Mouse (Mus musculus) G1E (cell line): ENCODE results near the gene Zbtb22. TPM values are rescaled to one million over a fixed set of nuclear protein-coding genes. Genes with fewer than 3 reads are reported as not detected.
A peak's percentile ranks its signal among the peaks of the same experiment; 100 is the strongest.

Experiments used
- ATAC-seq: 2 replicates; pipeline ENCODE4 v1.8.0; 2016; ENCODE audit warnings: mild to moderate bottlenecking; ENCODE audit not compliant: insufficient number of reproducible peaks, poor library complexity, low FRiP score, severe bottlenecking; ENCODE audit errors: extremely low read depth
- DNase-seq: peaks from one replicate; pipeline ENCODE4 v3.0.0; 2012; ENCODE audit warnings: low spot score
- H3K27me3 ChIP-seq: 2 replicates; pipeline ENCODE4 v1.6.1; 2012; ENCODE audit warnings: mild to moderate bottlenecking, low read length, inconsistent platforms; ENCODE audit not compliant: insufficient read depth
- H3K36me3 ChIP-seq: replicated peaks from 2 replicates; pipeline ENCODE3; 2012; ENCODE audit warnings: mild to moderate bottlenecking, inconsistent platforms
- H3K4me1 ChIP-seq: 2 replicates; pipeline ENCODE4 v1.6.1; 2012; ENCODE audit warnings: low read depth, low read length, inconsistent platforms, mixed read lengths; ENCODE audit not compliant: insufficient read depth
- H3K4me3 ChIP-seq: 2 replicates; pipeline ENCODE4 v1.5.1; 2012; ENCODE audit warnings: low read depth, mild to moderate bottlenecking, inconsistent platforms, low read length, moderate library complexity, mixed read lengths
- H3K9me3 ChIP-seq: replicated peaks from 2 replicates; pipeline ENCODE4 v1.6.1; 2012; ENCODE audit warnings: inconsistent platforms
- CTCF ChIP-seq: IDR thresholded peaks from 2 replicates; pipeline ENCODE4 v1.5.1; 2012; ENCODE audit warnings: low read depth, low read length, inconsistent platforms, mixed read lengths
- GATA1 ChIP-seq: IDR thresholded peaks from 2 replicates; pipeline ENCODE4 v1.6.1; 2012; ENCODE audit warnings: borderline replicate concordance, low read length, inconsistent platforms, mixed read lengths
- GATA2 ChIP-seq: IDR thresholded peaks from 2 replicates; pipeline ENCODE4 v1.6.1; 2012; ENCODE audit warnings: low read depth, low read length, inconsistent platforms, borderline replicate concordance
- POLR2AphosphoS5 ChIP-seq: IDR thresholded peaks from 2 replicates; pipeline ENCODE4 v1.6.1; 2012; ENCODE audit warnings: low read depth, low read length, inconsistent platforms; ENCODE audit not compliant: insufficient replicate concordance
- TAL1 ChIP-seq: conservative IDR thresholded peaks from 2 replicates; pipeline ENCODE4 v1.6.1; 2012; ENCODE audit warnings: low read depth, low read length, inconsistent platforms, mixed read lengths
- polyA plus RNA-seq: library from polyadenylated mRNA; stranded (reverse); fragments of >175 nt; gene quantifications from 2 replicates; pipeline ENCODE4 v1.2.3, GENCODE M21; 2012
- total RNA-seq, 2 experiments: library from RNA; stranded (forward) in 1 of 2; stranded (reverse) in 1 of 2; fragments of 200-1000 nt in 1 of 2; fragments of >200 nt in 1 of 2; fragmentation: Nextera tagmentation in 1 of 2; gene quantifications; 2 replicates each; pipeline ENCODE4 v1.2.3; 2014 to 2017

Gene Zbtb22
- total and polyA plus RNA-seq, 3 experiments, result 15.8 to 42.1 (median 19.7) TPM

DNA sequence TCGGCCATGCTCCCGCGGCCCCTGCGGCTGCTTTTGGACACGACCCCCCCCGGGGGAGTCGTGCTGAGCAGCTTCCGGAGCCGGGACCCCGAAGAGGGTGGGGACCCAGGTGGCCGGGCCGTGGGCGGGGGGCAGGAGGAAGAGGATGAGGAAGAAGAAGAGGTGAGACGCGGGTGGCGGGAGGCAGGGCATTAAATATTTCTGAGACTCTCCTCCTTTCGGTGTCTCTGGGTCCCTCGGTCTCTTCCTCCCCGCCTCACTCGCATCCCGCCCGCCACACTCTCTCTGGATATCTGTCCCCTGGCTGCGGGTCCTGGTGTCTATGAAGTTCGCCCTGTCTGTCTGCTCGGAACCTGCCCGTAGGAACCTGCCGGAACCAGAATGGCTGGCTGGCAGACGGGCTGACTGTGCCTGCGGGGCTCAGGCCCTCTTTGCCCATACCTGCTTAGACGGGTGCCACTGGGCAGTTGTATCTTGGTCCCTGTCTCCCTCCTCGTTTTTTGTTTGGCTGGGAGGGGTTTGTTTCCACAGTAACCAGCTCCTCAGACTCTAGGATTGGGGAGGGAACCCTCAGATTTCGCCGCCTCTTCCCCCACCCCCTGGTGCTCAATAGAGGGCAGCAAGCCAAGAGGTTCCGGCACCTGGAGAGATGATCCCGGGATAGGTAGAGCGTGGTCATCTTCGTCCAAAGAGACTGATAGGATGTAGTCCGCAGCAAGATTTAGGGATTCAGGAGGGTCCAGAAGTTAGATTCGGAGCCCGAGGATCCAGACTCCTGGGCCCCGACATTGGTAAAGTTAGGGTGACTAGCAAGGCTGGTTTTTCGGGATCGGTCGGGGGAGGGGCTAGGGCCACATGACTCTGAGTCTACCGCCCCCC is 14.8 kb downstream of the Zbtb22 start:
- DNase-seq (peak; percentile 65), ATAC-seq (peak; percentile 56; the same call in 1 of the 2 replicates)

GRCm38 (mm10) chr17:33931159-33931866 is 15.6 kb downstream of the Zbtb22 start:
- no peak for ATAC-seq
- TF ChIP-seq CTCF, result no peak
- TF ChIP-seq GATA2, result no peak
- TF ChIP-seq TAL1, result no peak
- TF ChIP-seq POLR2AphosphoS5, result no peak
- TF ChIP-seq GATA1, result no peak
- Histone ChIP-seq H3K4me3 (peak overlapping the region; percentile 91), H3K4me1 (peaks cover 61% of the 10 kb centered on the region), H3K27me3 (no peaks in the 10 kb centered on the region), H3K9me3 (no peaks in the 10 kb centered on the region), H3K36me3 (peaks cover 72% of the 10 kb centered on the region)
- DNase-seq, result no peak

More for the DNA sequence above, 14.8 kb downstream of the Zbtb22 start:
- H3K9me3 ChIP-seq, result no peaks in the 10 kb centered on the region
- H3K4me3 ChIP-seq, result peak overlapping the region; percentile 91
- H3K36me3 ChIP-seq, result peaks cover 72% of the 10 kb centered on the region
- no peaks in the 10 kb centered on the region for H3K27me3 ChIP-seq
- H3K4me1 ChIP-seq, result peaks cover 69% of the 10 kb centered on the region
- TF ChIP-seq TAL1 (no peak), GATA1 (no peak), CTCF (no peak), POLR2AphosphoS5 (no peak), GATA2 (no peak)

- Histone ChIP-seq H3K4me1 (peaks cover 60% of the 10 kb centered on the region), H3K9me3 (no peaks in the 10 kb centered on the region), H3K4me3 (no peak overlapping the region; the same call in 1 of the 2 replicates), H3K36me3 (peaks cover 71% of the 10 kb centered on the region), H3K27me3 (no peaks in the 10 kb centered on the region)
- TF ChIP-seq CTCF (no peak), GATA2 (no peak), TAL1 (no peak), POLR2AphosphoS5 (no peak), GATA1 (no peak)
- no peak for ATAC-seq
- no peak for DNase-seq
Measured at GRCm38 (mm10) chr17:33931947-33932346, 16.2 kb downstream of the Zbtb22 start.

DNA sequence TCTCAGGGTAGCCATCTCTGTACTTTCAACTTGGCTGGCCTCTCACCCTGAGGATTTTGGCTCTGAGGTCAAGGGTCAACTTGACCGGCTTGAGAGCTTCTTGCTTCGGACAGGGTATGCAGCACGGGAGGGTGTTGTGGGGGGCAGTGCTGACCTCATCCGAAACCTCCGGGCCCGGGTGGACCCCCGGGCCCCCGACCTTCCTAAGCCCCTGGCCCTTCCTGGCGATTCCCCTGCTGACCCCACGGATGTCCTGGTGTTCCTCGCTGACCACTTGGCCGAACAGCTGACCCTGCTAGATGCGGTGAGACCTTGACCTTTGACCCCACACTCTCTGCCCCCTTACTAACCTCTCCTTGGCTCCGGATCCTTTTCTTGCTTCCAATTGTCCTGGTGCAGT is 16.7 kb downstream of the Zbtb22 start:
- DNase-seq (no peak), ATAC-seq (no peak)
- TF ChIP-seq TAL1 (no peak), GATA2 (no peak), CTCF (no peak), POLR2AphosphoS5 (no peak), GATA1 (no peak)
- H3K4me3 ChIP-seq, result no peak overlapping the region
- peaks cover 71% of the 10 kb centered on the region for H3K36me3 ChIP-seq
- H3K27me3 ChIP-seq, result no peaks in the 10 kb centered on the region
- peaks cover 65% of the 10 kb centered on the region for H3K4me1 ChIP-seq
- H3K9me3 ChIP-seq, result no peaks in the 10 kb centered on the region

GRCm38 (mm10) chr17:33932970-33933369 is 17.3 kb downstream of the Zbtb22 start:
- no peaks in the 10 kb centered on the region for H3K9me3 ChIP-seq
- ATAC-seq (no peak), DNase-seq (no peak)
- TF ChIP-seq TAL1 (no peak), GATA1 (no peak), CTCF (no peak), GATA2 (no peak), POLR2AphosphoS5 (no peak)
- peaks cover 69% of the 10 kb centered on the region for H3K36me3 ChIP-seq
- peaks cover 63% of the 10 kb centered on the region for H3K4me1 ChIP-seq
- no peak overlapping the region for H3K4me3 ChIP-seq
- no peaks in the 10 kb centered on the region for H3K27me3 ChIP-seq

DNA sequence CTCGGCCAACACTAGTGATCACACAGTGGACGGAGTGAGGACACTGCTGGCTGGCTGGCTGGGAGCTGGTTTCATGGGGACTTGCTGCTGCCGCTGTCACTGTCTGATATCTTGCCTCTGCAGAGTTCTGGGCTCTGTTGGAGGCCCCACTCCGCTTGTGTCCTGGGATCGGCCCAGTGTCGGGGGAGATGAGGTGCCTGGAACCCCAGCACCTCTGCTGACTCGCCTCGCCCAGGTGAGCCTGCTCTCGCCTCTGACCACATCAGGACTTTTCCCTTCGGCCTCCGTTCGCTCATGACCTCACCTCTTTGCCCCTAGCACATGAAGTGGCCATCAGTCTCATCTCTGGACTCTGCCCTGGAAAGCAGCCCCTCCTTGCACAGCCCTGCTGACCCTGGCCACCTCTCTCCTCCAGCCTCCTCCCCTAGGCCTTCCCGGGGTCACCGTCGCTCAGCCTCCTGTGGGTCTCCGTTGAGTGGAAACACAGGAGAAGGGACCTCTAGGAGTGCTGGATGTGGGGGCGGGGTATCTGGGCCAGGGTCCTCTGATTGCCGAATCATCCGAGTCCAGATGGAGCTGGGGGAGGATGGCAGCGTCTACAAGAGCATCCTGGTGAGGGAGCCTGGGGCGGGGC is 19.8 kb downstream of the Zbtb22 start:
- Histone ChIP-seq H3K4me3 (no peak overlapping the region), H3K36me3 (peaks cover 80% of the 10 kb centered on the region), H3K27me3 (no peaks in the 10 kb centered on the region), H3K4me1 (peaks cover 67% of the 10 kb centered on the region), H3K9me3 (no peaks in the 10 kb centered on the region)
- no peak for TF ChIP-seq GATA2
- no peak for TF ChIP-seq POLR2AphosphoS5
- TF ChIP-seq CTCF, result no peak
- TF ChIP-seq TAL1, result no peak
- no peak for TF ChIP-seq GATA1
- ATAC-seq (no peak), DNase-seq (no peak)
